ENCODE assay signal across 7 mouse cellular contexts in the genomic region with DNA sequence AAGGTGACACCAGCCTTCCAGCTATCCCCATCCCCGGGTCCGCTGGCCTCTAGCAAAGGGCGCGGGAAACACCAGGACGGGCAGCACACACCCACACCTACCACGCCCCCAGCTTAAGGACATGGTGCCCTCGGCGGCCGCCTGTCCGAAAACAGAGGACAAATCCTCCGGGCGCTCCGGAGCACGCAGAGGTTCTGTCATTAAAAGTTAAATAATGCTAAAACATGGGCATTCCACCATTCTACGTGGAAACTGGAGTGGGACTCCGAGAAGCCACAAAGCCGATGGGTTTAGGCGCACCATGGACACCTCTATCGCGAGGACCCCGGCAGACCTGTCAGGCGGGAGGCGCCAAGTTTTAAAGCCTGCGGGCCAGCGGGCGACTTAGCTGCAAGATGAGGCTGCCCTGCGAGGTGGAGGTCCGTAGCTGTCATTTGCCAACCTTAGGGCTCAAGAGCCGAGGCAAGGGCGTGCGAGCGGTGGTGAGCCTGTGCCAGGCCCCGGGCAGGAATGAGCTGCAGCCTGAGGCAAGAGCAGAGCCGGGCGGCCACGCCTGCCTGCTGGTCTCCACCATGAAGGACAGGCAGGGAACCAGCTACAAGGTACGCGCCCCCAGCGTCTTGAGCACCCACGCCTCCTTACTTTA. TPM values are rescaled to one million over a fixed set of nuclear protein-coding genes. Genes with fewer than 3 reads are reported as not detected.
DNase-seq lines count a peak whose midpoint lies in the region; ATAC-seq lines count a peak whose summit lies in the region.

A gene (plus strand): TSS at position 354 of the 646 bp plus-strand sequence.

- peak within 1 kb of the TSS; percentile 79 for H3K4me3 ChIP-seq in embryonic facial prominence, embryonic 11.5 days (ENCODE audit: low read depth, low read length)
- peak within 1 kb of the TSS; percentile 94 for H3K4me3 ChIP-seq in limb, embryonic 10.5 days
- H3K4me3 ChIP-seq in midbrain, embryonic 12.5 days, result peak within 1 kb of the TSS; percentile 63

- WGBS in embryonic facial prominence, embryonic 11.5 days, result under 1% methylated on average over 40 of the region's 40 CpGs
- WGBS in limb, embryonic 10.5 days, result under 1% methylated on average over 40 of the region's 40 CpGs
- WGBS in midbrain, embryonic 12.5 days, result under 1% methylated on average over 40 of the region's 40 CpGs

- no peaks in the 10 kb centered on the region for H3K36me3 ChIP-seq in embryonic facial prominence, embryonic 11.5 days (replicated peaks; ENCODE audit: control insufficient read depth, insufficient read depth, low read depth, low read length)
- peaks cover 18% of the 10 kb centered on the region for H3K36me3 ChIP-seq in limb, embryonic 10.5 days
- 0 out of 2 replicates have a peak, but pooled peaks cover 5% of the 10 kb centered on the region for H3K36me3 ChIP-seq in midbrain, embryonic 12.5 days

- peak within 1 kb of the TSS; percentile 79 for H3K4me2 ChIP-seq in embryonic facial prominence, embryonic 11.5 days (ENCODE audit: low read depth, low read length)
- peak within 1 kb of the TSS; percentile 94 for H3K4me2 ChIP-seq in midbrain, embryonic 12.5 days (replicated peaks)

- no peaks in the 10 kb centered on the region for H3K9me3 ChIP-seq in embryonic facial prominence, embryonic 11.5 days (replicated peaks; ENCODE audit: control insufficient read depth, low read length)
- H3K9me3 ChIP-seq in limb, embryonic 10.5 days (replicated peaks), result no peaks in the 10 kb centered on the region
- no peaks in the 10 kb centered on the region for H3K9me3 ChIP-seq in midbrain, embryonic 12.5 days

- H3K4me1 ChIP-seq in embryonic facial prominence, embryonic 11.5 days (ENCODE audit: control insufficient read depth, insufficient read depth, low read length), result no peaks in the 10 kb centered on the region
- peaks cover 9% of the 10 kb centered on the region for H3K4me1 ChIP-seq in limb, embryonic 10.5 days
- H3K4me1 ChIP-seq in midbrain, embryonic 12.5 days, result peaks cover 18% of the 10 kb centered on the region

- peak within 1 kb of the TSS; percentile 36 for H3K27ac ChIP-seq in embryonic facial prominence, embryonic 11.5 days (replicated peaks; ENCODE audit: low read depth, low read length)
- peak within 1 kb of the TSS; percentile 98 for H3K27ac ChIP-seq in limb, embryonic 10.5 days
- H3K27ac ChIP-seq in midbrain, embryonic 12.5 days (replicated peaks), result peak within 1 kb of the TSS; percentile 39

- no peaks in the 10 kb centered on the region for H3K27me3 ChIP-seq in embryonic facial prominence, embryonic 11.5 days (ENCODE audit: control insufficient read depth, insufficient read depth, low read length)
- no peaks in the 10 kb centered on the region for H3K27me3 ChIP-seq in limb, embryonic 10.5 days (ENCODE audit: low read depth, poor library complexity, severe bottlenecking)
- H3K27me3 ChIP-seq in midbrain, embryonic 12.5 days, result no peaks in the 10 kb centered on the region

- DNase-seq in adrenal gland, postnatal 25 days, result peak; percentile 81
- DNase-seq in embryonic facial prominence, embryonic 11.5 days (ENCODE audit: low spot score), result peak; percentile 83
- peak; percentile 99 for DNase-seq in heart, adult 11 months
- peak; percentile 90 for DNase-seq in kidney, adult 11 months
- DNase-seq in limb, embryonic 10.5 days (ENCODE audit: low spot score), result peak; percentile 89
- DNase-seq in skeletal muscle tissue, adult 2 months (ENCODE audit: low read depth, low spot score), result peak; percentile 71

- H3K9ac ChIP-seq in embryonic facial prominence, embryonic 11.5 days (replicated peaks; ENCODE audit: low read length), result peak within 1 kb of the TSS; percentile 71
- peak within 1 kb of the TSS; percentile 69 for H3K9ac ChIP-seq in midbrain, embryonic 12.5 days (replicated peaks)

- peak; percentile 93 for ATAC-seq in embryonic facial prominence, embryonic 11.5 days (replicated peaks; ENCODE audit: insufficient number of reproducible peaks, low FRiP score, low TSS enrichment, low read depth)
- ATAC-seq in midbrain, embryonic 12.5 days (ENCODE audit: low FRiP score, low read depth), result peak; percentile 95

RNA-seq across cellular contexts. Expression of the gene that starts here (rescaled TPM):
- total RNA-seq in adrenal gland, postnatal 25 days (2021), result 0.85 TPM in 1 of 2 replicates, not detected in the other
- 26.4 and 33.6 TPM in 2 replicates for polyA plus RNA-seq in embryonic facial prominence, embryonic 11.5 days (2014; fragmentation: Nextera tagmentation; extraction: Ambion mirVana)
- 30.6 and 31.1 TPM in 2 replicates for polyA plus RNA-seq in limb, embryonic 10.5 days (2016; fragmentation: Nextera tagmentation; extraction: Ambion mirVana)
- 23.4 and 24.5 TPM in 2 replicates for polyA plus RNA-seq in midbrain, embryonic 12.5 days (2016; fragmentation: Nextera tagmentation; extraction: Ambion mirVana)

Comparison
In these comparisons a context has a peak if more than half of its experiments do, and no peak if none do; other contexts are left out.
1. Peak in every context shown above with its lines: DNase-seq, ATAC-seq, H3K4me3 ChIP-seq and H3K27ac ChIP-seq.
2. Peak in DNase-seq in adrenal gland, postnatal 25 days; RNA of the gene not detected or under 1 TPM.
3. H3K27ac ChIP-seq: peak in every context shown above with its lines; median percentile 98 in limb, embryonic 10.5 days; 39 in midbrain, embryonic 12.5 days; 36 in embryonic facial prominence, embryonic 11.5 days.